Mouse (Mus musculus) naive thymus-derived CD4-positive, alpha-beta T cell, adult 2 months (primary cell): Measurements from ENCODE around the gene Tbcb.
"Not testable (repeated sequence)": the region's sequence is repeated elsewhere in the genome, so short reads cannot be mapped to it uniquely, and the experiment has no call there.

Source experiments
- DNase-seq: peaks from one replicate; pipeline ENCODE4 v3.0.0-alpha.2; 2011; ENCODE audit warnings: low read depth

Tbcb gene

DNA sequence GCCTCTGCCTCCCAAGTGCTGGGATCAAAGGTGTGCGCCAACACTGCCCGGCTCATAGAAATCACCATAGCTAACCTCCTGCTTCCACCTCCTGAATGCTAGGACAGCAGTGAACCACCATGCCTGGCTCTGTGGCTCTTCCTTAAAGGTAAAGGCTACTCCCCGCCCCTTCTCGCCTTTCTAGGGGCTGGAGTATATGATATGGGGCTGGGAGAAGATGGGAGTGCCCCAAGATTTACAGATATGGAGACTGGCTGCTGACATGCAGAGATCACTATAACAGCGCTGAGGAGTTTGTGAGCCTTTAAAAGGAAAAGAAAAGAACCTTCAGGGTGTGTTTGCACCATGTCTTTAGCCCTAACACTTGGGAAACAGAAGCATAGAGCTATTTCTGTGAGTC is 9.9 kb downstream of the Tbcb start:
- no peak for DNase-seq

DNA sequence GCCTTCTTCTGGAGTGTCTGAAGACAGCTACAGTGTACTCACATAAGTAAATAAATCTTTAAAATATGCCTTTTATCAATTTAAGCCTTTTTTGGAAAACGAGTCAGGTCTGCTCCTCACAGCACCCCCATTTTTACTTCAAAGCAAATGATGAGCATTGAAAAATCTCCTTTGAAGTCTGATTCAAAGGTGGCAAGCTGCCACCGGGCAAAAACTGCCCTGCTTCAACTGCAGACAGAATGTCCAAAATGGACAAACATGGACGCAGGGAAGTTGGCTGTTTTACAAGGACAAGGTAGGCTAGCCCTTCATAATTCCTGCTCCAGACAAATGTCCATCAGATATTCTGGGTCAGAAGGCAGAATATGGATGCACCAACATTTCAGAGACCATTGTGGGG is 10.6 kb downstream of the Tbcb start:
- DNase-seq = no peak

DNA sequence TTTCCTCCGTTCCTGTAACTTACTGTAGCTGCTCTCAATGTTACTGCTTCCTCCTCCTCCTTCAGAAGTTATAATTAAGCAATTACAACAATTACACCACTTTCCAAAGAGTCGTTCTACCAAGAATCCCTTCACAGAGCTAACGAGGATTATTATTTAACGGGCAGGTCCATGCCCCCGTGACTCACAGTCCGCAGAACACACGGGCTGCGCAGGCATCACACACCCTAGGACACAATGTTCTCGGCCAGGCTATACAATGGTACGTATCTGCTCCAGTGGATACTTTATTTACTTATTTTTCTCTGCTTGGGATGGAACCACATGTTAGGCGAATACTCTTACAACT is 12.1 kb downstream of the Tbcb start:
- no peak for DNase-seq

DNA sequence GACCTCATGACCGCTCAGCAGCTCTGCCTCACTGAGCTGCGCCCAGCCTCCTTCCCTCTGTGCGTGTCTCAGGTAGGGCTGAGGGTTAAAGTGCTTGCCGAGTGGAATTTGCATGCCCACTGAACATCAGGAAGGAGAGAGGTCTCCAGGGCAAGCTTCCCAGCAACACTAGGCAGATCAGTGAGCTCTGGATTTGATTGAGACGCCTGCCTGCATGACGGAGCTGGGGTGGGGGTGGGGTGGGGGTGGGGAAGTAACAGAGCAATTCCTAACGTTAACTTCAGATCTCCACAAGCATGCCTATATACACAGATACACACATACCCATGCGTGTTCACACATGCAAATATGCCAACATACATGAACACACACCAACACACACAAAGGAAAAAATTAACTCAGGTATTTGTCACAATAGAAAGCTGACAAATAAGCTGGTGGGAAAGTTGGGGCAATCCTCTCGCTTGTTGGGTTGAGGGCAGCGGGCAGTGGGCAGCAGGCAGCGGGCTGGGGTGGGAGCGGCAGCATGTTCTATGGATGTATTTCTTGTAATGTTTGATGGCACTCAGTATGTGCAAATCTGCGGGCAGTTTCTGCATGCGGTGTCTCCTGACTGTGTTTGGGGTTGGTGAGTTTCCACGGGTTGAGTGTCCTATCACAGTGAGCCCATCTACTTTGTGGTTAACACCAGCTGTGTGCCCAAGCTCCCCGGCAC is 12.6 kb downstream of the Tbcb start:
- DNase-seq = peak; percentile 69

DNA sequence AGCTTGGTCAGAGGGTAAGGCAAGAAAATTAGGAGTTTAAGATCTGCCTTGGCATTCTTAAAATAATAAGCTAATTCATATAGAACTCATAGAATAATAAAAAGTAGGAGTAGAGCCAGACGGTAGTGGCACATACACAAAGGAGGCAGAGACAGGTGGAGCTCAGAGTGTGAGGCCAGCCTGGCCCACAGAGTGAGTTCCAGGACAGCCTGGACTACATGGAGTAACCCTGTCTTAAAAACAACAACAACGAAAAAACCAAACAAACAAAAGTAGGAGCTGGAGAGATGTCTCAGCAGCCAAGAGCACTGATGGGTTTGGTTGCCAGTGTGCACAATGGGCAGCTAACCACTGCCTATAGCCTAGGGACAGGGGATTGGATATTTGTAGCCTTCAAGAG is 14.8 kb downstream of the Tbcb start:
- no peak for DNase-seq

DNA sequence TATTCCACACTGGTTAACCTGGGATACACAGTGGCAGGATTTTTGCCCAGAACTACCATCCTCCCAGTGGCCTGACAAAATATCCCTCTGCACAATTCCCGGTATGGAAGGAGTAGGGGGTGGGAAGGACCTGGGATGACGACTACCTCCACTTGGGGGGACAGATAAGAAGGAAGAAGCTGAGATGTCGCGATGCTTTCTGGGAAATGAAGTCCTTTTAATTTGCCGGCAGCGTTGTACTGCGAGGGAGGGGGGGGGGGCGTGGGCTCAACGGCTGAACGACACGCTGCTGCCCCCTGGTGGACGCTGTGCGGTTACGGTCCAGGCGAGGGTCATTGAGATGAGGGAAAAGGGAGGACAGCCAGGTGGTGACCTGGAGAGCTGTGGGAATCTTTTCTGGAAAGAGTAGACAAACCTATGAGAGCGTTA is 15.3 kb downstream of the Tbcb start:
- DNase-seq = peak; percentile 90

DNA sequence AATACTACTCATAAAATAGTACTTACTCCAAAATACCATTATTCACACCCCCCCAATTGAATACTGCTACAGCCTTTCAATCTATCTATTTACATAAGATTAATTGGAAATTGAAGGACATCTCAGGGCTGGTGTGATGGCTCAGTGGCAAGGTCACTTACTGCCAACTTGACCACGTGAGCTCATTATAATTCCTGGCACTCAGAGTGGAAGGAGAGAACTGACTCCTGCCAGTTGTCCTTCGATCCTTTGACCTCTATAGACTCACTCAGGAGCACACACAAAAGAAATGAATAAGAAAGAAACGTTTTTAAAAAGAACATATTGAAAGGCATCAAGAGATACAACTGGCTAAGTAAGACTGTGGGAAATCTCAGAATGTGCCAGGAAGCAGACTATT is 16.2 kb downstream of the Tbcb start:
- no peak for DNase-seq

DNA sequence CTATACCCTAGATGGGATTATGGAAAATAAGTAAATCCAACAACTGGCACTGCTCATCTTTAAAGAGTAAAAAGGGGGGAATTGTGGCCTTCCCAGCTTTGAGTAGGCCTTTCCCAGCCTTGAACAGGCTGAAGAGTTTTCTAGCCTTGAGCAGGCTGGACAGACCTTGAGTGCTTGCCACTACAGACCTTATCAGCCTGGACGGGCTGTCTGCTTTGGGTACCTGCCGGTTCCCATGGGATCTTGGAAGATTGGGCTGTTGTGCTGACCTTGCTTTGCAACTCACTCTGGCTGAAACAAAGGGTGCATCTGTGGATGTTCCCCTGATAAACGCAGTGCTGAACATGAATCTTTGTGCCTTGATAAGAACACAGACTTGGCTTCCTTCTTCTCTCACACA is 18.2 kb downstream of the Tbcb start:
- DNase-seq = no peak

DNA sequence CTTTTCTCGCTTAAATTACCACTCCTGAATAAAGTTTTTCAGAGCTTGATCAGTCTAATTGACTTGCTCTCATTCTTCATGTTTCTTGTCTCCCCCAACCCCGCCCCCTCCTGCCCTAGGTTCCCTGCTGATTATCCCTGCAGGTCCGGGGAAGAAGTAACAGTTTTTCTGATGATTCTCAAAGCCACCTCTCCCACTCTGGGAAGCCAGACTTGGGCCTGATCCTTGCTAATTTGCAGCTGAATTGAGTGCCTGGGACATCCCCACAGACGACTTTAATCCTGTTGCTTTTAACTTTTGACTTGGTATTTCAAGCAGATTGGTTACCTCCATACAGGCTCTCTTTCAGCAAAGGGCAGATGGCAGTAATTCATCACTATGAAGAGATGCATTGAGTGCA is 21.0 kb downstream of the Tbcb start:
- no peak for DNase-seq

DNA sequence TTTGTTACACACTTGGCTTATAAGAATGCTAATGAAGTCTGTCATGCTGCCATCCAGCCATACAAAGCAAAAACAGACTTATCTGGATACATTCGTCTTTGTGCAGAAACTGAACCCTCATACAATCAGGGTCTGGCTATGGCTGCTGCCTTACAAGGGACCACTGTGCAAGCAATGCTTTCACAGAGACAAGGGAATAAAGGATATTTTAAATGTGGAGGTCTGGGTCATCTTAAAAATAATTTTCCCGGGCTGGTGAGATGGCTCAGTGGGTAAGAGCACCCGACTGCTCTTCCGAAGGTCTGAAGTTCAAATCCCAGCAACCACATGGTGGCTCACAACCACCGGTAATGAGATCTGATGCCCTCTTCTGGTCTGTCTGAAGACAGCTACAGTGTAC is 25.7 kb downstream of the Tbcb start:
- DNase-seq = not testable (repeated sequence)

DNA sequence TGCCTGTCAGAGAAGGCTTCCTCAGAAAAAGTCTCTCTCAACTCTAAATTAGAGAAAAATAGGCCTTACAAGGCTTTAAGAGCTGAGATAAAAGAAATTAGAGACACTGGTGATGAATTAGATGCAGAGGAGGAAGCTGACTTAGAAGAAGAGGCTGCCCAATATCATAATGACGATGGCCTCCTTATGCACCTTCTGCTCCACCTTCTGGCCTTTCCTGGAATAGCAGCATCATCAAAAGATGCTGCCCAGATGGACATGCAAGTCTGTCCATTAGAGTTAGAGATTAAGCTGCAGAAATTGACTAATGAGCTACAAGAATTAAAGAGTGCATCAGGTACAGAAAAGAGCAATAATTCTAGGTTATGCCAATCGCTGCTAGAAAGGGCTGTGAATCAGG is 26.7 kb downstream of the Tbcb start:
- DNase-seq = peak; percentile 82

DNA sequence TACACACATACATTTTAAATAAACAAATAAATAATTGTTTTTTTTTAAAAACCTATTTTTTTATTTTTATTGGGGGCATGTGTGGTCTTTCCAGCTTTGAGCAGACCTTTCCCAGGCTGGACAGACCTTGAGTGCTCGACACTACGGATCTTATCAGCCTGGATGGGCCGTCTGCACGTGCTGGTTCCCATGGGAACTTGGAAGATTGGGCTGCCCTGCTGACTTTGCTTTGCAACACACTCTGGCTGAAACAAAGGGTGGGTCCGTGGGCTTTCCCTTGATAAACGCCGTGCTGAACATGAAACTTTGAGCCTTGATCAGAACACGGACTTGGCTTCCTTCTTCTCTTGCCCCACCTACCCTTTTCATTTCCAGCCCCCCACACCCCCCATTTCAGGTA is 27.7 kb downstream of the Tbcb start:
- no peak for DNase-seq

DNA sequence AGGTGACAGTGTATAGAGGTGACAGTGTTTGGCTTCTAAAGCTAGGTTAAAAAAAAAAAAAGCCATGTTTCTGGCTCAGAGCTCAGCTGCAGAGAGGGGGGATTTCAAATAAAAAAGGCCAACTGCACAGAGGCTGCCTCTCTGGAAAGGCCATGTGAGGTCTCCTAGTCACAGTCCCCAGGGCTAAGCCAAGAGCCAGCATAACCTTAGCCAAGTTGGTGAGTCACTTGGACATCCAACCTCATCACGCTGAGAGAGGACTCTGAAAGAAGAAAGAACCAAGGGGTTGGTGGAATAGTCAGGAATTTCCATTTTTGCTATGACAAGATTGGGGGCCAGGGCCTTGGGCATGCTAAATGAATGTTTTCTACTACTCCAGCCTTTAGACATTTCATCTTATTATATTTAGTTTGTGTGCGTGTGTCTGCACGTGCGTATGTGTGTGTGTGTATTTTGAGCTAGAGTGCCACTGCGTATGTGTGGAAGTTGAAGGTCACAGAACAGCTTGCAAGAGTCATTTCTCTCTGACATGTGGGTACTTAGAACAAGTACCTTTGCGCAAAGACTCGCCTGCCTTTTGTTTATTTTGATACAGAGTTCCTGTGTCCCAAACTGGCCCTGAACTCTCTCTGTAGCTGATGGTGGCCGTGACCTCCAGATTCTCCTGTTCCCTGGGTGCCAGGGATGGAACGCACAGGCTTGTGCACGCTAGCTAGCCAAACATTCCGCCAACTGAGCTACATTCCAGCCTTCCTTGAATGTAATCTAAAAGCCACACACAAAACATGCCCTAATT is 29.0 kb downstream of the Tbcb start:
- DNase-seq = no peak

DNA sequence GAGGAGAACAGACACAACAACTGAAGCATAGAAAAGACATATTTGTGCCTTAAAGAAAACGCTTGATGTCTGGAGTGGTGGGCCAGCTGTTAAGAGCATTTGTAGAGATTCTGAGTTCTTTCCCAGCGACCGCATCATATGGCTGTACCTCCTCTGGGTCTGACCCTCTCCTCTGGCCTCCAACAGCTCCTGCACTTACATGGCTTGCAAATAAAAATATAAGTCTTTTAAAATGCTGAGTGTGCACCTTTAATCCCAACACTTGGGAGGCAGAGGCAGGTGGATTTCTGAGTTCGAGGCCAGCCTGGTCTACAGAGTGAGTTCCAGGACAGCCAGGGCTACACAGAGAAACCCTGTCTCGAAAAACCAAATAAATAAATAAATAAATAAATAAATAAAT is 31.4 kb downstream of the Tbcb start:
- not testable (repeated sequence) for DNase-seq

DNA sequence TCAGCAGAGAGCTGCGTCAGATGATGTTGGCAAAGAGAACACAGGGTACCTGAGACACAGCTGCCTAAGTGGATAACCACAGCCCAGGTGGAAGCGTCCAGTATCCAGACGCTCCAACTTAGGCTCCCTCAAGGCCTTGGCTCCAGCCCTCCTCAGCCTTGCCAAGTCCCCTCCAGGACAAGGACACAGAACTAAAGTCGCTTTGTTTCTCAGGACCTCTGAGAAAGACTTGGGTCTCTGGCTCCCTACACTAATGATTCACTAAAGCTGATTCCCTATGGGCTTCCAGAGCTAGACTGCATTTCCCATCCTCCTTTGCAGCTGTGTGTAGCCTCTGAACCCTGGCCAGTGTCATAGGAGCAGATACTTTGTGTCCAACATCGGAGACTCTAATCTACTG is 31.9 kb downstream of the Tbcb start:
- no peak for DNase-seq

DNA sequence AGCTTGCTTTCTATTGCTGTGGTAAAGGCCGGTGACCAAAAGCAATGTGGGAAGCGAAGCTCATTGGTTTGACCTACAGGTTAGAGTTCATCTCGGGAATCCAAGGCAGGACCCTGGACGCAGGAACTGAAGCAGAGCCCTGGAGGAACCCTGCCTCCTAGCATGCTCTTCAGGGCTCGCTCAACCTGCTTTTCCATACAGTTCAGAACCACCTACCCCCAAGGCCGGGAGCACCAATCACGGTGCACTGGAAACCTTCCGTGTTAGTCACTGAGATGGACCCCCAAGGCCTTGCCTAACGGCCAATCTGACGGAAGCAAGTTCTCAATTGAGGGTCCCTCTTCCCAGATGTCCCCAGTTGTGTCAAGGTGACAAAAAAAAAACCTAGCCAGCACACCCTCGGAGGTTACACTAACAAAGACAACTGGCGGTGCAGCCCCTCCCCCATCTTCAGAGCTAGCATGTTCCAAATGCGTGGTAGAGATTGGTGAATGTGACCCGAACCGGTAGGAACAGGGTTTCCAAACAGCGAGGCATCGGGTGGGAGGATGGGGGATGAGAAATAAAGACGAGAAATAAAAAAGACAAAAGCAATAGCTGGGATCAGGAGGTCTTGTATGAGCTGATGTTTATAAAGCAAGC is 32.5 kb downstream of the Tbcb start:
- DNase-seq = no peak

DNA sequence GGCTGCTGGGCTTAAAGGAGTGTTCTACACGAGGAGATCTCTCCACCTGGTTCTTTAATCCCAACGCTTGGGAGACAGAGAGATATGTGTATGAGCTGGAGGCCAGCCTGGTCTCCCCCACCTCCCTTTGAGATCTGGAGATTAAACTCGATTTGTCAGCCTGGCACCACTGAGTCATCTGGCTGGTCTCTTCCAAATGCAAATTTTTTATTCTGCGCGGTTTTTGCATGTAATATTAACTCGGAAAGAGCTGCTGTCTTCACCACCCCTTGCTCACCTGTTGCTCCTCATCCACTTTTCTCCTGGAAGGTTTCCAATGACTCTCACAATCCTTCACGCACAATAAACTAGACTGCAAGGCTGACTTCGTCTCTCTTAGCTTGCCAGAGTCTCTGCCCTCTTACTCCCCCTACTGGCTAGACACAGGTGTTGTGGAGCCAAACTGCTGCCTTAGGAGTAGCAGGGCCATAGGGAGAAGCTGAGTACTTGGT is 33.5 kb downstream of the Tbcb start, which contains the start of gene Capns1:
TSS of gene Capns1 (minus strand) at position 331 of the 491 bp plus-strand sequence.
- DNase-seq = peak; percentile 90

DNA sequence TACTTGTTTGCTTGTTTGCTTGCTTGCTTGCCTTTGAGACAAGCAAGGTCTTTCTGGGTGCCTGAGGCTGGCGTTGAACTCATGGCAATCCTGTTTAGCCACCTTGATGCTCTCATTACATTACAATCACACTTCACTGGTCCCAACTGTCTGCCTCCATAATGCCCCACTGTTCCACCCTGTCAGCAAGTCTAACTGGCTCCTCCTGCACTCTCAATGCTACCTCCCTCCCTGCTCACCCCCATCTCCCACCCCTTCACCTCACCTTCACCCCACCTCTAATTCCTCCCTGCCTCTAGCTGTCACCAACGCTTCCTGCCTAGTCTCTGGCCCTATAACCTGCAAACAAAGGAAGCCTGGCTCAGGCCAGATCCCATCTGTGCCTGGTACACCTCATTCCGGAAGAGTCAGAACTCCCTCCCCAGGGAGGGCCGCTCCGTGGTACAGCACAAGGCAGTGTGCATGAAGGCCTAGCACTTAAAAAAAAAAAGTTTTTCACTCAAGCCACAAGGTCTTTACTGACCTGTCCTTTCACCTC is 34.4 kb downstream of the Tbcb start:
- DNase-seq = no peak

DNA sequence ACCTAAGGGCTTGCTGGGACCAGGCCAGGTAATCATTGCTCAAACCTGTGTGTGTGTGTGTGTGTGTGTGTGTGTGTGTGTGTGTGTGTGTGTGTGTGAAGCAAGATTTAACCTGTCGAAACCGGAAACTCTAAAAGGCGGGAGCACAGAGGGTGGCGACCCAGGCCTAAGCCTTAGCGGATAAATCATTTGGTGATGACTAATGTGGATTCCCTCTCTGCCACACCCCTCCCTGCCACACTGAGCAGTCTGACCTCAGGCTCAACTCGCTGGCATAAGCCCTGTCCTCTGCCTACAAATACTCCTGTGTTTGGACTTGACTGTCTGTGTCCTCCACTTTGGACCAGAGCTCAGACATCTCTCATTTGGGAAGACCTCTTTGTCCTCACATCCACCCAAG is 35.9 kb downstream of the Tbcb start:
- no peak for DNase-seq

DNA sequence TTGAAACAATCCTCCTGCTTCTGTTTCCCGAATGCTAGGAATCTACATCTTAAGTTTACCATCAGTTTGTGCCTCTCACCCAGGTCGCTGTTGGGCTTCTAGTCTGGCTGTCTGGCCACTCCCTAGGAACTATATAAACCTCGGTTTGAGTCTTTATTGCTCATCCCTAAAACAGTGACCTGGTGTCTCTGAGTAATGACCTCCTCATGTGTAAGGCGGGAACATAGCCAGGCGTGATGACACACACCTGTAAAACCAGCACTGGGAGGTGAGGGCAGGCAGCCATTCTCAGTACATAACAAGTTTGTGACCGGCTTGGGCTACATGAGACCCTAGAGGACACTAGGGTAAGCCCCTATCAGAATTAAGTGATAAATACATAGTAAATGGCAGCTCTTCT is 36.6 kb downstream of the Tbcb start:
- DNase-seq = no peak

DNA sequence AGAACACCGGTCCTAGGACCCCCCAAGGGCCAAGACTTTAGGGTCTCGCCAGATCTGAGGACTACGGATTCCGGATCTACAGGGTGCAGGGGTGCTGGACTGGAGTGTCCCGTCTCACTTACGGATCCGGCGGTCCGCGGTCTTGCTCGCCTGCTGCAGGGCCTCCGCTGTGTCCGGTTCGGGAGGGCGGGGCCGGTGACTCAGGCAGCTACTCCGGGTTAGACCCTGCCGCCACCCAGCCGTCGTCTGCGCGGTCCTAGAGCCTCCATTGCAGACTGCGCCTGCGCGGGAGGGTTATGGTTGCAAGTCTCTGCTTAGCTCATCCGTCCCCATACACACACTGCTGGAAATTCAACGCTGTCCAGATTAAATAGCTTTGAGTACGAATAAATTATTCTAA is 37.2 kb downstream of the Tbcb start:
- peak; percentile 95 for DNase-seq

DNA sequence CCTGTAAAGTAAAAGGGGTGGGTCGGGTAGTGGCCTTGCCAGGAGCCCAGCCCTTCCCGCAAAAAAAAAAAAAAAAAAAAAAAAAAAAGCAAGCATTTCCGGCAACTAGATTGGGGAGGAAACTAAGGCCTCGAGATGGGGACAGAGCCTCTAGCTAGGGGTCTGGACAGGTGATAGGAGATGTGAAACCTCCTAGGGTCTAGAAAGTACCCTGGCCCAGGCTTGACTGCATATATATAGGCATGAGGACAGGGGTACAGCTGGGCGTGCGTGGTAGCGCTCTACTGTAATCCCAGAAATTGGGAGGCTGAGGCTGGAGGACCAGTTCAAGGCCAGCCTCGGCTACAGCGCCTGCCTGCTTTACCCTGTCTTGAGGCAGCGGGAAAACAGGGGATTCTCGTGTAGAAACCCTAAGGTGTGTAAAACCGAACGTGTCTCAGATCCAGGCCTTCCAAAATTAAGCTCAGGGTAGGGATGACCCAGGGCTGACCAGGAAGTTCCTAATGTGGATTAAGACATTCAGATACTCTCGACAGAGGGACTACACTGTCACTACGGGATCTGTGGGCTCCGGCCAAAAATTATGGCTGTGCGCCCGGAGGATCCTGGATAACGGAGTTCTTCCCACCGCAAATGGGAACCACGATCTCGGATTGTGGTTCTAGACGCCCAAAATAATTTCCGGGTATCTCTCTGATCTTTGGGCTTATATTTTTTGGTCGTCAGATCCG is 37.8 kb downstream of the Tbcb start:
- peak; percentile 58 for DNase-seq
